Mouse (Mus musculus): ENCODE results near the gene Ptprb.

GRCm38 (mm10) chr10:116384401-116384800 is 109.1 kb downstream of the Ptprb start:
- no peak for TF ChIP-seq MYB (IDR thresholded peaks at IDR 0.05; ENCODE audit: low read depth, low read length)
- no peak for TF ChIP-seq GATA1 (IDR thresholded peaks at IDR 0.05; ENCODE audit: low read depth, low read length)
- TF ChIP-seq CTCF (IDR thresholded peaks at IDR 0.05 in 2 of 3, conservative IDR thresholded peaks at IDR 0.05 in 1 of 3; ENCODE audit: control insufficient read depth in 1 of 3, insufficient read depth in 1 of 3, low read depth in 2 of 3, low read length in 3 of 3, poor library complexity in 1 of 3, severe bottlenecking in 1 of 3), result no peak
- no peak for TF ChIP-seq USF1 (IDR thresholded peaks at IDR 0.05; ENCODE audit: low read depth, low read length)
- TF ChIP-seq POLR2A (IDR thresholded peaks at IDR 0.05; ENCODE audit: control insufficient read depth in 1 of 2, insufficient read depth in 1 of 2, low read depth in 1 of 2, low read length in 2 of 2, poor library complexity in 1 of 2), result no peak
- TF ChIP-seq ETS1 (IDR thresholded peaks at IDR 0.05; ENCODE audit: low read depth, low read length), result no peak
- no peak for TF ChIP-seq NRF1 (IDR thresholded peaks at IDR 0.05; ENCODE audit: insufficient read depth, low read depth, low read length, poor library complexity, severe bottlenecking)
- no peak for TF ChIP-seq CHD2 (IDR thresholded peaks at IDR 0.05; ENCODE audit: low read length)
- no peak for TF ChIP-seq ZC3H11A (IDR thresholded peaks at IDR 0.05; ENCODE audit: low read depth, low read length)
- no peak for TF ChIP-seq MAX (IDR thresholded peaks at IDR 0.05; ENCODE audit: low read length)
- no peak for TF ChIP-seq EP300 (IDR thresholded peaks at IDR 0.05; ENCODE audit: low read depth in 1 of 2, low read length in 2 of 2)
- TF ChIP-seq SMC3 (IDR thresholded peaks at IDR 0.05; ENCODE audit: low read depth, low read length), result no peak
- no peak for TF ChIP-seq GABPA (IDR thresholded peaks at IDR 0.05; ENCODE audit: low read depth, low read length)
